Mouse (Mus musculus) cerebellum, adult 9-10 months (tissue): ENCODE results near the gene Cacna1e.

Experiments
- DNase-seq: peaks from one replicate; pipeline ENCODE4 v3.0.0; 2022

Cacna1e gene

DNA sequence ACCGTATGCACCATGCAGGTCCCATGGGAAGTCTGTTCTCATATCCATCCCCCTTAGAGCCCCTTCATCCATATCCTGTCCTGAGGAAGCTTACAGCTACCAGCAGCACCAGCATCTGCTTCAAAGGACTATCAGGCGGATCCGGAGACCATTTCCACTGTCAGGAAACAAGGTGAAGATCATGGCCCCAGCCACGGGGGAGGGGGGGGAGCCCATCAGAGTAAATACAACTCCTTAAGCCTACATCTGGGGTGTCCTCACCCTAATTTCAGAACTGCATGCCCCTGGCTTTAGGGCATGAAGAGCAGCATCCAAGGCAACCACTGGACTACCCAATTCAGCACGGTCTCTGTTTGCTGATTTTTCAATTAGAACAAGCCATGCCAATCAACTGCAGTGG is 47.8 kb downstream of the Cacna1e start:
- DNase-seq, result no peak

DNA sequence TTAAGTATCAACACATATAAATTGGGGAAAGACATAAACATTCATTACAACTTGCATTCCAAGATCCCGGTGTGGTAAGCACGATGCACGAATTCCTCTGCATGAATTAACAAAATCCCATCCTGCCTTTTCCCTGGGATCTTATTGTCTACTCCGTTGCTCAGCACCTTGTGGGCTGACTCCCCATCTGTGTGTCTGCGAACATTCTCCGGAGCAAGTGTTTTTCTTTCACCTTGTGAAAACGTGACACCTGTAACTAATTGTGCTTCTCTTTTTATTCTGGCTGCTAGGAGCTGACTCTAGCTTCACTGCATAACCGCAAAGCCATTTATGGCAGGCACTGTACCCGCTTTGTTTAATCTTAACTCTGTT is 52.1 kb downstream of the Cacna1e start:
- DNase-seq, result no peak

DNA sequence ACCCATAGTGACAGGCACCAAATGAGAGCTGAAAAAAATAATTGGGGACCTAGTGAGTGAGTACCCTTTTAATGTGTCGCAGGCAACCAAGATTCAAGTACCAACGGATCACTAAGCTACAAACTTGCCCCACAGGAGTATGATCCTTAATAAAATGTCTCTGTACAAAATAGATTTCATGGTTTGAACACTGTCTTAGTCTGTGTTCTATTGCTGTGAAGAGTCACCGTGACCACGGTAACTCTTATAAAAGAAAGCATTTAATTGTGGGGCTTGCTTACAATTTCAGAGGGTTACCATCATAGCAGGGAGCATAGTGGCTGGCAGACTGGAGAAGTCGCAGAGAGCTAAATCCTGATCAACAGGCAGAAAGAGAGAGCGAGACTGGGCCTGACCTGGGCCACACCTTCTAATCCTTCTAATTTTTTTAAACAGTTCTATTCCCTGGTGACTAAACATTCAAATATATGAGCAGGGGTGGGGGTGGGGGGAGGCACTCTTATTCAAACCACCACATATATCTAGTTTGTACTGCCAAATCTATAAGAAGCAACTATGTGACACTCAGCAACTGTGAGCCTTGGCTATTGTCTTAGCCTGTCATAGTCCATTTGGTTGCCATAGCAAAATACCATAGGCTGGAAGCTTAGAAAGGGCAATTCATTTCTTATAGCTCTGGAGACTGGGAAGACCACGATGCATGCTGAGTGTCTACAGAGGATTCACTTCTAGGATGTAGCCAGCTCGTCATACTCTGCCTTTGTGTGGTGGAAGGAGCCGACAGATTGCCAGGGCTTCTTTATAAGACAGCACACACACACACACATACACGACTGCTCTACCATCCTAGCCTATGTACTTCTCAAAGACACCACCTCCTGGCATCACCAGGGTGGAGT is 52.8 kb downstream of the Cacna1e start:
- DNase-seq, result no peak

DNA sequence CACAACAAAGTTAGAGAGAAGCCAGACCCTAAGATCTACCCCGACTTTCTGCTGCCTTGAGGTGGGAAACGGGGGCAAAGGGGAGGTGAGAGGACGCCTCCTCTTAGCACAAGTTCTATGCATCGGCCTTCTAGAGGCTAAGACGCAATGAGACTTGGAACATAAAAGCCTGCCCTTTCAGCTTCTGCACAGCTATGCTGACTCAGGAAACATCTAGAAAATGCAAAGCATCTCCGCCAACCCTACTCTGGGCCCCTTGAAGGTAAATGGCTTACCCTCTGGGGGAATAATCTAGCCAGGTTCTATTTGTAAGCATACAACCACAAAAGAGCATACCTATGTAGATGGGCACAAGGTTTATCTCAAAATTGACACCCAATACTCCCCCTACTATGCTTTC is 54.2 kb downstream of the Cacna1e start:
- DNase-seq, result no peak

DNA sequence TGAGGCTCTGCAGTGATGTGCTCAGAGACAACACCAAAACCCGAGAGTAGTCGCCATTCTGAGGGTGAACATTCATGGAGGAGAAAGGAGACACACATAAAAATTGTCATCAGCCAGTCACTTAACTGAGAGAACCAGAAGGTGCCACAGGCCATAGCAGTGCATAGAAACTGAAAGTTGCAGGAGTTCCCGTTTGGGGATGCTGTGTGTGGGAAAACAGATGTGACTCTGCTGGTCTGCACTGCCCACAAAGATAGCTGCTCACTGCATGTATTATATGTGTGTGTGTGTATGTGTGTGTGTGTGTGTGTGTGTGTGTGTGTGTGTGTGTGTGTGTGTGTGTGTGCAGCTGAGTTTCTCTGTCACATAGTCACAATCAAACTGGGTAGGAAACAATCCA is 61.2 kb downstream of the Cacna1e start:
- DNase-seq, result no peak

DNA sequence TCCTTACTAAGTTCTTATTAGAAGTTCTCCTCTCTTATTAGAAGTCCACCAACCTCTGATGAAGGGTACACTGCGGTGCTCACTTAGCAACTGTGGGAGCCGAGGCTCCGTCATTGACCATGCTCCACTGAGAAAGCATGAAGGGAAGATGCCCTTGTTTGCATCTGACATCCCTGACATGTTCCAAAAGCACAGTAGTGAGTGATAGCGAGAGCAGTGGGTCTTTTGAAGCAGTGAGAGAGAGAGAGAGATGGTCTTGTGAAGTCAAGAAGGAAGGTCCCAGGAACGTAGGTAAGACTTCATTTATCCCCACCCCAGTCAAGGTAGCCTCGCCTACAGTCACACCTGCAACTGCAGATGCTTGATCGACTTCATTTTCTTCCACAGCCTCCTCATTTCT is 63.9 kb downstream of the Cacna1e start:
- DNase-seq, result no peak

DNA sequence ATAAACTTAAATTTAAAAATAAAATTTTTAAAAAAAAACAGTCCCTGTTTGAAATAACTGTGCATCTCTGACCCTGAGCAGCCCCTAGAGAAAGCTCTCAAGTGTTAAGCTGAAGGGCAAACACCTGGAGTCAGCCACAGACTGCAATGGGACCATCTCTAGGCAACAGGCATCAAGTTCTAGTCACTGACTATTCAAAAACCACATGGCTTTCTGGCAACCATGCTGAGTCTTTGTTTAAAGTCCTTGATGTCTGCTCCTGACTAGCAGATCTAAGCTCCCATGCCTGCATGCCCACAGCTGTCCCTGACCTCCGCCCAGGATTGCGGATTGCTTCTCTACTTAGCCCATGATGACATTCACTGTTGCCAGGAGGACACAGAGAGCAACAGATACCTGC is 64.3 kb downstream of the Cacna1e start:
- DNase-seq, result no peak

DNA sequence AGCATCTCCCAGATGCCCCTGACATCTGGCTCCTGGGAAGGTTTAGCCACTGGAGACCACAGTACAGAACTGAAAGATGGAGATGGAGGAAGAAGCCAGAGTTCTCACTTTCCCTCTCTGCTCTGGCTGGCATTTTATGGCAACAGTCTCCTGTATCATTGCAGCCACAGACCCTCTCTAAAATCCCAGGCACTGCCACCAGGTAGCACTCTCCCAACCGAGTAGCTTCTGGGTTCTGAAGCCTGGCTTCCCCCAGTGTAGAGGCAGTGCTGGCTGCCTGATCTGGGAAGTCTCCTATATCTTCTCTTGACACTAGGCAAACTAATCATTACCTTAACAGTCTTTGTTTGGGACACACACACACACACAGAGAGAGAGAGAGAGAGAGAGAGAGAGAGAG is 65.6 kb downstream of the Cacna1e start:
- no peak for DNase-seq

DNA sequence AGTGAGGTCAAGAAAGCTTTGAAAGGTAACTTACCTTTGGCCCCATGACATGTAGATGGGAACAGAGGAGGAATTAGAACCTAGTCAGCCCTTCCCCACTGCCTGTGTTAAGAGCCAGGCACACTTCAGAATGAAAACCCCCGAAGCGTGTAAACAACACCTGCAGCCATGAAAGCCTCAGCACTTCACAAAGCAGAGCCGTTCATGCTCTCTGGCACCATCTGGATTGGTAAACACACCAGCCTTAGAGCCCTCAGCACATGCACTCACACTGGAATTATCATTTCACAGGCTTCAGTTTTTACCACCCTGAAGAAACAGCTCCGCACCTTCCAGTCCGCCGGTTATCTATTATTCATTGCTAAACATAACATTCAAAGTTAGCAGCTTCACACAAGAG is 67.5 kb downstream of the Cacna1e start:
- DNase-seq, result no peak

DNA sequence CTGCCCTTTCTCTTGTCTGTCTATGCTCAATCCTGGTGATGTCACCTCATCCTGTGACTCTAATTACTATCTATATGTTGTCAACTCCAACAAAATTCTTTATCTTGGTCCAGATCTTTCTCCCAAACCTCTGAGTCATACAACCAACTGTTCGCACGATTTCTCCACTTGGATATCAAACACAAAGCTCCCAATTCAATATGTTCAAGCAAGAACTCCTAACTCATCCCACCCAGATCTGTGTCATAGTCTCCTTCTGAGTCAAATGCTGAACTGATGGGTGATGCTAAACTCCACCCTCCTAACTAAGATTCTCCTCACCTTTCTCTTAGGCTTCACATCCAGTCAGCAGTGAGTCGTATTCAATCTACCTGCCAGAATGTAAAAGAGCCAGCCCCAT is 68.0 kb downstream of the Cacna1e start:
- DNase-seq, result no peak

DNA sequence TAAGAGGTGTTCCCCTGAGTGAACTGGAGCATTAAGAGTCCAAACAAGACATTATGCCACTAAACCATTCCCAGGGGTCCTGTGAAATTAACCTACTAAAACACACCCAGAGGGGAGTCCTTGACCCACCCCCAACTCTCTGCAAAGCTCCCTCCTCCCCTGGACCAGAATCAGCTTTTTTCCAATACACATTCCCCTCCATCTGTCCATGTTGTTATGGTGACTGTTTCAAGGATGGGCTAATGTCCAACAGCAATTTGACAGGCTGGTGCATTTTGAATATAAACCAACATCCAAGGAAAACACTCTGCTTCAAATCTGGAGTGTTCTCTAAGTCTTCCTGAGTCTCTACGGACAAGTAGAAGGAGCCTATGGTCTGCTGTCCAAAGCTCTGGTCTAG is 78.6 kb downstream of the Cacna1e start:
- DNase-seq, result peak; percentile 81

DNA sequence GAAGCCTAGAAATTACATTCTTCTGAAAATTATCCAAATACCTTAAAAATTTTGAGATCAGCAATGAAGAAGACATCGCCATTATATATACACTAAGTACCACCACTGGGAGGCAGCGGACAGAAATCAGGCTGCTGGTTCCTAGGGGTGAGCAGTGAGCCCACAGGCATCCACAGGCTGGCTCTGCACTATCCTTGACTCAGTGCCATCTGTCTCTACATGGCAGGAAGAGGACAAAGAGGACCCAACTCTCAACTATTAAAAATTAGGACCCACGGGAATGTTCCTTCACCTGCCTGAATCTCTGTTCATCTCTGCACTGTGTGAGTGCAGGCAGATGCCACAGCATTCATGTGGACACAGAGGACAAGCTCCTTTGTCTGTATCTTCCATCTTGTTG is 79.3 kb downstream of the Cacna1e start:
- no peak for DNase-seq

DNA sequence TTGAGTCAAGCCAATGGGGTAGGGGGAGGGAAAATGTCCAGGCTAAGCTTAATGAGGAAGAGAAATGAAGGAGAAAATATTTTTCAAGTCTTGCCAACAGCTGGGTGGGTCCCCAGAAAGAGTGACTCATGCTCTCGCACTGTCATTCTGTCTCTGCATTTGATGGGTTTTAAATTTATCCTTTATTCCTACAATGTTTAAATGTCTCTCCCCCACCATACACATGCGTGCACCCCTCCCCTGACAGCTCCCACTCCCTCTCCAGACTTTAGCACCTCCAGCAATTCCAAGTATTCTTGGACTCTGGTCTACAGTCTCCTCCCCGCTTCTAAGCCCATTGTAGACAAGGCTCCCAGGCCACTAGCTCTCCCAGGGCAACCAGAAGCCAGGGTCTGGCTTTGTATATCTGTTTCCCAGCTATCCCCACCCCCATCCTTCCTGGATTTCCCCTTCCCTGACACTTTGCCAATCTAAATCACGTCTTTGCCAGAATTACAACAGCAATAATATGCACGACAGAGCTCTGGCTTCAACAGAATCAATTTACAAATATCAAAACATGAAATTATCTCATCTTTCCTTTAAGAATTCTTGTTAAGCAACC is 81.9 kb downstream of the Cacna1e start:
- no peak for DNase-seq

DNA sequence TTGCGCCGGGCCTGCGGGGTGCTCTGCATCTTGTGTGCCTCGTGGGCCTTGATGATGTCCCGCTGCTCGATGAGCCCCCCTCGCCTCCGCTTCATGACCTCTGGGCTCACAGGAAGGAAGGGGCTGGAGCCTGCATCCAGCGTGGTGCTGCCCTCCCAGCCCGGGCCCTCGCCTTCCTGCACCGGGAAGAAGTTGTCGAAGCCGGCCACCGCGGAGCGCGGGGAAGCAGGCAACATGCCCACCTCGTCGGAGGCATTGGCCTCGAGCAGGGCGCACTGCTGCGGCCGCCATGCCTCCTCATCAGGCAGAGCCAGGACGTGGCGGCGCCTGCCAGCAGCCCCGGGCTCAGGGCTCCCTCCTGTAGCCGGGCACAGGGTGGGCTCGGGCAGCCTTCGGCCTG is 85.0 kb downstream of the Cacna1e start:
- no peak for DNase-seq

DNA sequence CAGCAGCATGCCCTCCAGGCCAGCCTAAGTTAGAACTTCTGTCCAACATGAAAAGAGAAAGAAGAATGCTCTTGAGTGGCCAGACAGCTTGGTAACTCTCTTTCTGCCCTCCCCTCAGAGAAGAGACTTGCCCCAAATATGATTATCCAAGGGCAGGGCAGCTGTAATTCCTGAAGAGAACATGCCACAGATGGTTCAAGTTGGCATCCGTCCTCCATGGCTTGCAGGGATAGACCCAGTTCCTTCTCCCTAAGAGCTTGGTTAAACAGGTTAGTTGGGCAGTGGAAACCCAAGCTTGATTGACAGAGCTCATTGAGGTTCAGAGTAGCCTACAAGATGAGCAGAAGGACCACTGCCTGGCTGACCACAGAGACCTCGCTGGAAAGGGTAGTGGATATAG is 85.5 kb downstream of the Cacna1e start:
- DNase-seq, result peak; percentile 85

DNA sequence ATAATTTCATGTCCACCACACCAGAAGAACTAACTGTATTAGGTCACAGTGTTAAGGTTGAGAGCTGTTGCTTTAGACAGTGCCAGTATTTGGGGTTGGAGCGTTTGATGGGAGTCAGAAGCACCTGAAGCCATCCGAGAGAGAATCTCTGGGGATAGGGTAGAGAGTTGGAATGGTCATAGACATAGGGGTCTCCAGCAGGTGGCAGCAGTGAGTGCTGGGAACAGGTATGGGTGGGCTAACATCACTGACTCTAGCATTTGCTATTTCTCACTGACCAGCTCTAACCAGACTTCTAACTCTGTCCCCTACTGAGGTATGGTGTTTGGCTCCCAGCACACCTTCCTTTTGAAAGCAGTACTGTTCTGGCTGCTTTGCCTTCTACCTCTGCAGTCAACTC is 87.6 kb downstream of the Cacna1e start:
- peak; percentile 51 for DNase-seq

DNA sequence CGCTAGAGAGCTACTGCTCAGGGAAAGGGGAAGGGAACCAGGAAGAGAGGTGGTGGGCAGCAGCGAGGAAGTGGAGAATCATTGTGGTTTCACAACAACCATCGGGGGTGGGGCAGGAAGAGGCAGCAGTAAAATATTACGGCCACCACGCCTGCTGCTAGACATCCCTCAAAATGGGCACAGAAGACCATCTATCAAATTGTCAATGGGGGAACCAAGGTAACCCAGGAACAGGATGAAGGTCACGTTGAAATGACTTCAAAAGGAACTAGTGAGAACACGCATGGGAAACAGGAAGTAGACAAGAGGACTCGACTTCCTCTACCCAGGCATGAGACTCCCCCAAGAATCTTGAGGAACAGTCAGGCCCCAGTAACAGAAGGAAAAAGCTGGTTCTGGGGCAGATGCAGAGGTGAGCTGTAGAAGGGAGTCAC is 89.8 kb downstream of the Cacna1e start:
- no peak for DNase-seq

DNA sequence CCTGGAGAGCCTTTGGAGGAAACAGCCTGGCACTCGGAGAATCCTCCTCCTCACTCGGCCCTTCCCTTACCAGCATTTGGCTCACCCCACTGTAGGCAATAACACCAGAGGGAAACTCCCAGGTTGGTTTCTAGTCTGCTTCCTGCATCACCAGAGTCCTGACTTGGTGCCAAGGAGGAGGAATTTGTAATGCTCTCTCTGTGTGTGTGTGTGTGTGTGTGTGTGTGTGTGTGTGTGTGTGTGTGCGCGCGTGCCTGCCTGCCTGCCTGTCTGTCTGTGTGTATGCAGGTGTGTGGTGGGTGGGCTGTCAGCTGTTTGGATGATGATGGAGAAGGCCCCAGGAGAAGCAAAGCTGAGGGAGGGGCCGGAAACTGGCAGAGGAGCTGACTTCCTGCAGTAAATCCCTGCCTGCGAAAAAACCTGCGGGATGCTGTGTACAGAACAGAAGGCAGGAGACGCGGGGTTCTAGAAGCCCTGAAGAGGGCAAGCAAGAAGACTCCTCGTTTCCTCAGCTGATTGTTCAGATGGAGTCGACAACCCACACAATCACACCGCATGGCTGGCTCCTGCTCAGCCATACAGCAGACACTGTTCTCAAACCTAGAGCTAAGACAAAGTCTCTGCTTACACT is 92.6 kb downstream of the Cacna1e start:
- DNase-seq, result peak; percentile 87

DNA sequence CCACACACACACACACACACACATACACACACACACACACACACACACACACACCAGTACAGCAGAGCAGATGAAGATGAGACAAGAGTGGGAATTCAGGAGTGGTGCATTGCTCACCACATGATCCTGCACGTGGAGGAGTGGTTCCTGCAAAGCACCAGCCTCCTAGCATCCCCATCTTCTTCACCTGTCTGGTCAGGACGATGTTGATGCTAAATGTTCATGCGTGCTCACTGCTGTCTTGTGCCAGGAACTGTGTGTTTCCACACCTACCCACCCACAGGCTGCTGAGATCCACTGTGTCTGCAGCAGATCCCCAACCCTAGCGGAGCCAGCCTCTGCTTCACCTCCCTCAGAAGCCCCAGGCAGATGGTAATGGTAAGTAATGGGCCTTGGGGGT is 95.8 kb downstream of the Cacna1e start:
- DNase-seq, result no peak

DNA sequence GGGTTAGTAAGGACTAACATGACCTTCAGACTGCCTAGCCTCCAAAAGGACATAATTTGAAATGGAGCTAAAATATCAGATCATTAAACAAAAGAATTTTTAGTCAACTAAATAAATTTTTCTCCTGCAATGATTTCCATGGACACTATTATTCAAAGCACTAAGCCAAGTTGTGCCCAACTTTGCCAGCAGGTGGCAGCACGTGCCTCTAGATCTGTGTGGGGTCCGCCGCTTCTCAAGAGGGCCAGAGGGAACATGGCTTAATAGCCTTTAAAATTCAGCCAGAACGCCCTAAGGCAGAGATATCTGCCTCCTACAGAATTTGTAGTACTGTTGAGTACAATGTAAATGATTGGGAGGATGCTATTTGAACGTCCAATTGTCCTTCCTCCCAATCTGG is 96.2 kb downstream of the Cacna1e start:
- DNase-seq, result peak; percentile 88

DNA sequence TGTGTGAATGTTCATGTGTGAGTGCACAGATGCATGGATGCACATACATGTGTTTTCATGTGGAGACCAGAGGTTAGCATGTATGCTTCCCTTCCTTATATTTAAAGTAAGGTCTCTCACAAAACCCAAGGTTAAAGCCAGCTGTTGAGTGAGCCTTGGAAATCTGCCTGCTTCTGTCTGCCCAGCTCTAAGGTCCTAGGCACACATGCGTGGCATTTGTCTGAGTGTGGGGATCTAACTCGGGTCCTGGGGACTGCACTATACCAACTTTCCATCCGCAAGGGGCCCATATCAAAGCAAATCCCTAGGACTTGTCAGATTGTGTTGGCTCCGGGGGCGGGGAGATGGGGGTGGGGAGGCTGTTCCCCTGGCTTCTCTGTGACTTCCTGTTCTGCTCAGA is 96.9 kb downstream of the Cacna1e start:
- DNase-seq, result no peak

DNA sequence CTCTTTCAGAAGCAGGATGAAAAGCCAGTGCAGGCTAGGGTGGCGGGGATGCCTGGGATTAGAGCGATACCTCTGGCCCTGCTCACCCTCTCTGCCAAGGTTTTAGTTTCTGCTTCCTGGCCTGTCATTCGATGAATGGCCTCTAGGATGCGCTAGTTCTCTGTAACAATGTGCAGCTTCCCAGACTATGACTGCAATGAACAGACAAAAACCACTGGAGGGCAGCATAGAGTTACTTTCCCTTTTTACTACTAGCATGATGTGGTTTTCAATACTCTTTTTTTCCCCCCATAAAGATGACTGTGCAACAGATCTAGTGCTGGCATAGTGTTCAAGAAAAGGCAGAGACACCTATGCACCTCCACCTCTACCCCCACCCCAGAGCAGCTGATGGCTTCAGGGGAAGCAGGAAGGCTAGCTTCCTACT is 98.0 kb downstream of the Cacna1e start:
- DNase-seq, result peak; percentile 92

DNA sequence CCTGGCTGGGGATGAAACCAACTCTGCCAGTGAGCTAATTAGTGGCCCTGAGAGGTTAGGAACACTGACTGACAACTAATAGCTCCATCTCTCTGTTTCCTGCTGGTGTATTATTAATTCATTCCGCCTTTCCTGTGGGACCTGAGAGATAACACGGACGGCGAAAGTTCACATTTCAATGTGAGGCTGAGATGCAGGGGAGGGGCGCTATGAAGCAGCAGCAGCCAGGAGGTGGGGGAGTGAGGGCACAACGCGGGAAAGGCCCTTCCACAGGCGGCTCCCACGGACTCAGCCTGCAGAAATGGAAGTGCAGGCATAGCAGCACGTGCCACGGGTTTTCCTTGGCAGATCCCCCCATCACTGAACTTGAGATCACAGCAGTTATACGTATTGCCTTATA is 99.4 kb downstream of the Cacna1e start:
- no peak for DNase-seq

DNA sequence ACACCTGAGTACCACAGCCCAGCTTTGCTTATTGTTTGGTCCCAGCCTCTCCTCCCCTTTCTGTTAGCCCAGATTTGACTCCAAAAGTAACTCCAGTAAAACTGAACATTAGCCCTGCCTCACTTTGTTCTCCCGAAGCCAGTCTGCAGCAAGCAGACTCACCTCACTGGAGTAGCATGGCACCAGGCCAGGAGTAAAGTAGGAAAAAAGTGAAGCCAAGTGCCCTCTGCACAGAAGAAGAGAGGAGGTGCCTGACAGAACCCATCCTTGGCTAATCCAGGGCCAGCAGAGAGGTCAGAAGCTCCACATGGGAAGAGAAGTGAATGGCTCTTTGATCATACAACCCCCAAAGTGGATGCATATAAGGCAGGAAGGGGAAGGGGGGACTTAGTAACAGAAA is 100.8 kb downstream of the Cacna1e start:
- DNase-seq, result no peak
